Mouse (Mus musculus): Measurements from ENCODE around the gene Hs2st1. TPM values are rescaled to one million over a fixed set of nuclear protein-coding genes. Genes with fewer than 3 reads are reported as not detected.

Gene Hs2st1
- polyA plus RNA-seq, 1 experiment, result not detected

- WGBS, result 63% methylated on average over 5 of the region's 5 CpGs
- no peak overlapping the region for H3K27ac ChIP-seq (ENCODE audit: insufficient read depth, low read depth, low read length)
- no peak for TF ChIP-seq POLR2A (IDR thresholded peaks at IDR 0.05; ENCODE audit: insufficient read depth, low read depth, low read length)
- no peak for TF ChIP-seq CTCF (IDR thresholded peaks at IDR 0.05; ENCODE audit: insufficient read depth, low read depth, low read length)
- peaks cover 8% of the 10 kb centered on the region; the same call in 1 of the 2 replicates for H3K4me1 ChIP-seq (ENCODE audit: control insufficient read depth, insufficient read depth, low read length)
- no peak overlapping the region for H3K4me3 ChIP-seq (ENCODE audit: insufficient read depth, low read depth, low read length)
Measured at GRCm38 (mm10) chr3:144550659-144551058, 19.3 kb downstream of the Hs2st1 start.

DNA sequence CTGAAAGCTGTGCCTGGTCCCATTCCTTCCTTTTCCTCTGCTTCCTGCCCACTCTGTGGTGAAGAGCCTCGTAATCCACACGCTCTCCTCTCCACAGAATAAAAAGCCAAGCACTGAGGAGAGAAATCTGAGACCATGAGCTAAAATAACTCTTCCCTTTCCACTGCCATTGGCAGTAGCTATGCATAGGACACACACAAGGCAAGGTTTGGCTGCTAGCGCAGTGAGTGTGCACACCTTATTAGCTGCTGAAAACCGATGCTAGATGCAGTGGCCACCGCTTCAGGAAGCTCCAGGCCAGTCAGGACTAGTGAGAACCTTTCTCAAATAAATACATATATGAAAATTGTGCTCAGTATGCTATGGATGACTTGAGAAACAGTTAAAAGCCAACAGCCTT lies 19.9 kb downstream of the Hs2st1 start:
- WGBS, result 95% methylated on average over 5 of the region's 5 CpGs
- no peak for TF ChIP-seq POLR2A (IDR thresholded peaks at IDR 0.05; ENCODE audit: insufficient read depth, low read depth, low read length)
- TF ChIP-seq CTCF (IDR thresholded peaks at IDR 0.05; ENCODE audit: insufficient read depth, low read depth, low read length), result no peak
- Histone ChIP-seq H3K4me1 (ENCODE audit: control insufficient read depth, insufficient read depth, low read length) (peaks cover 5% of the 10 kb centered on the region; the same call in 1 of the 2 replicates), H3K4me3 (ENCODE audit: insufficient read depth, low read depth, low read length) (no peak overlapping the region), H3K27ac (ENCODE audit: insufficient read depth, low read depth, low read length) (no peak overlapping the region)

DNA sequence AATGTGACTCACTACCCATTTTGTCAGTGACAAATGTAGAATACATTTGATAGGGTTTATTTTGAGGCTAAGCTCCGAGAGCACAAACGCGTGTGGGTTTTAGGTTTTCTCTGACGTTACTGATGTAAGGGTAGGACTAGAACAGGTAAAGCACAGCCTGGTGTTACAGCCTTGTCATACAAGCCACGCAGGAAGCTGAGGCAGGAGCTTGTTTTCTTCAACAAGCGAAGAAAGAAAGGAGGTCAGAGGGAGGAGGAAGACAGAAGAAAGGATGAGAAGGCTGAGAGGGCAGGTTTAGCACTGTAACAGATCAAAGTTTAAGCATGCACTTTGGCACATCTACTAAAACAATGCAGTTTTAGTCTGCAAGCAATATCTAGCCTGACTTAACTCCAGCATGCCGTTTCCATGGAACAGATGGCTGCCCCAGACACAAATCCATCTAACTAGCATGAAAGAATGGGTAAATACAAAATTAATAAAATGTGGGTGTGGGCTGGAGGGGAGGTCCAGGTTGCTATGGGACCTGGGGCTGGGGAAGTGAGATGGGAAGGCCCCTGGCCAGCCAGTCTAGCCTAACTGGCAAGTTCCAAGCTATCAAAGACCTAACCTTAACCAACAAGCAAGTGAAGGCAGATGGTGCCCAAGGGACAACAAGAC lies 21.7 kb downstream of the Hs2st1 start:
- WGBS, result 79% methylated on average over 7 of the region's 7 CpGs
- H3K4me3 ChIP-seq (ENCODE audit: insufficient read depth, low read depth, low read length), result no peak overlapping the region
- H3K27ac ChIP-seq (ENCODE audit: insufficient read depth, low read depth, low read length), result no peak overlapping the region
- TF ChIP-seq CTCF (IDR thresholded peaks at IDR 0.05; ENCODE audit: insufficient read depth, low read depth, low read length) (no peak), POLR2A (IDR thresholded peaks at IDR 0.05; ENCODE audit: insufficient read depth, low read depth, low read length) (no peak)
- H3K4me1 ChIP-seq (ENCODE audit: control insufficient read depth, insufficient read depth, low read length), result peaks cover 2% of the 10 kb centered on the region; the same call in 1 of the 2 replicates

DNA sequence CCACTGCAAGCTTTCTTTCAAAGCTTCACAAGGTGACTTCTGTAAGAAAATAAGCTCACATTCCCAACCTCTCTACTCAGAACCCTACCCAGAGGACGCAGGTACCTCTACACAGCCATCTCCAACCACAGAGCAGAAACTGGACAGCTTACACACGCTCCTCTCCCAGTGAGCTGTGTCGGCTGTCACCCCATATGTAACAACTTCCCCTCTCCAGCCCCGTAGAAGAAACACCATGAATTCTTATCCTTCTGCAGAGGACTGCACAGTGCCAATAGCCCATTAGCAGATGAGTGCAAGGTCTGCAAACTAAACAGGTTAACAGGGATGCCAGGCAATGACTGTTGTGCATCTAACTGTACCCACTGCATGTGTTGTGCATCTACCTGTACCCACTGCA lies 23.5 kb downstream of the Hs2st1 start:
- H3K4me1 ChIP-seq (ENCODE audit: control insufficient read depth, insufficient read depth, low read length), result 0 out of 2 replicates have a peak, but pooled peaks cover 2% of the 10 kb centered on the region
- 47% methylated on average over 4 of the region's 4 CpGs for WGBS
- TF ChIP-seq CTCF (IDR thresholded peaks at IDR 0.05; ENCODE audit: insufficient read depth, low read depth, low read length) (no peak), POLR2A (IDR thresholded peaks at IDR 0.05; ENCODE audit: insufficient read depth, low read depth, low read length) (no peak)
- H3K27ac ChIP-seq (ENCODE audit: insufficient read depth, low read depth, low read length), result no peak overlapping the region
- H3K4me3 ChIP-seq (ENCODE audit: insufficient read depth, low read depth, low read length), result no peak overlapping the region

- 44% methylated on average over 4 of the region's 4 CpGs for WGBS
- 0 out of 2 replicates have a peak, but pooled peaks cover 2% of the 10 kb centered on the region for H3K4me1 ChIP-seq (ENCODE audit: control insufficient read depth, insufficient read depth, low read length)
- H3K4me3 ChIP-seq (ENCODE audit: insufficient read depth, low read depth, low read length), result no peak overlapping the region
- no peak overlapping the region for H3K27ac ChIP-seq (ENCODE audit: insufficient read depth, low read depth, low read length)
- TF ChIP-seq POLR2A (IDR thresholded peaks at IDR 0.05; ENCODE audit: insufficient read depth, low read depth, low read length) (no peak), CTCF (IDR thresholded peaks at IDR 0.05; ENCODE audit: insufficient read depth, low read depth, low read length) (no peak)
Measured at GRCm38 (mm10) chr3:144545832-144546231, 24.1 kb downstream of the Hs2st1 start.

- Histone ChIP-seq H3K4me3 (ENCODE audit: insufficient read depth, low read depth, low read length) (no peak overlapping the region), H3K4me1 (ENCODE audit: control insufficient read depth, insufficient read depth, low read length) (0 out of 2 replicates have a peak, but pooled peaks cover 2% of the 10 kb centered on the region), H3K27ac (ENCODE audit: insufficient read depth, low read depth, low read length) (no peak overlapping the region)
- TF ChIP-seq CTCF (IDR thresholded peaks at IDR 0.05; ENCODE audit: insufficient read depth, low read depth, low read length) (no peak), POLR2A (IDR thresholded peaks at IDR 0.05; ENCODE audit: insufficient read depth, low read depth, low read length) (no peak)
- 87% methylated on average over 7 of the region's 7 CpGs for WGBS
Measured at GRCm38 (mm10) chr3:144545152-144545551, 24.8 kb downstream of the Hs2st1 start.

- TF ChIP-seq CTCF (IDR thresholded peaks at IDR 0.05; ENCODE audit: insufficient read depth, low read depth, low read length) (no peak), POLR2A (IDR thresholded peaks at IDR 0.05; ENCODE audit: insufficient read depth, low read depth, low read length) (no peak)
Measured at GRCm38 (mm10) chr3:144541906-144542438, 28.0 kb downstream of the Hs2st1 start.

GRCm38 (mm10) chr3:144540805-144541204 lies 29.2 kb downstream of the Hs2st1 start:
- Histone ChIP-seq H3K27ac (ENCODE audit: insufficient read depth, low read depth, low read length) (no peak overlapping the region), H3K4me3 (ENCODE audit: insufficient read depth, low read depth, low read length) (no peak overlapping the region), H3K4me1 (ENCODE audit: control insufficient read depth, insufficient read depth, low read length) (peaks cover 9% of the 10 kb centered on the region)
- TF ChIP-seq POLR2A (IDR thresholded peaks at IDR 0.05; ENCODE audit: insufficient read depth, low read depth, low read length) (no peak), CTCF (IDR thresholded peaks at IDR 0.05; ENCODE audit: insufficient read depth, low read depth, low read length) (no peak)
- WGBS, result 85% methylated on average over 3 of the region's 3 CpGs

More at GRCm38 (mm10) chr3:144541906-144542438, 28.0 kb downstream of the Hs2st1 start:
- no peak overlapping the region for H3K27ac ChIP-seq (ENCODE audit: insufficient read depth, low read depth, low read length)
- no peak overlapping the region for H3K4me3 ChIP-seq (ENCODE audit: insufficient read depth, low read depth, low read length)
- H3K4me1 ChIP-seq (ENCODE audit: control insufficient read depth, insufficient read depth, low read length), result peaks cover 8% of the 10 kb centered on the region
- WGBS, result 77% methylated on average over 6 of the region's 6 CpGs

- WGBS, result 69% methylated on average over 3 of the region's 3 CpGs
- no peak overlapping the region for H3K27ac ChIP-seq (ENCODE audit: insufficient read depth, low read depth, low read length)
- H3K4me3 ChIP-seq (ENCODE audit: insufficient read depth, low read depth, low read length), result no peak overlapping the region
- peaks cover 11% of the 10 kb centered on the region for H3K4me1 ChIP-seq (ENCODE audit: control insufficient read depth, insufficient read depth, low read length)
- TF ChIP-seq CTCF (IDR thresholded peaks at IDR 0.05; ENCODE audit: insufficient read depth, low read depth, low read length) (no peak), POLR2A (IDR thresholded peaks at IDR 0.05; ENCODE audit: insufficient read depth, low read depth, low read length) (no peak)
Measured at GRCm38 (mm10) chr3:144539051-144539450, 30.9 kb downstream of the Hs2st1 start.

All from olfactory bulb, adult 2 months (tissue).